Mouse (Mus musculus): ENCODE measurements at regions not wholly inside any gene's neighbourhood (a gene's known extent, or its start where the extent isn't known, plus 50 kb on each side); places are given as distances from the start of the nearest gene placed in this dataset.

GRCm38 (mm10) chr5:64613696-64614095, 189.5 kb upstream of the Klf3 start:
- TF ChIP-seq POLR2A (IDR thresholded peaks at IDR 0.05; ENCODE audit: extremely low read depth, insufficient read depth, low read length) (no peak), CTCF (IDR thresholded peaks at IDR 0.05; ENCODE audit: extremely low read depth, insufficient read depth, low read length) (no peak)
